Mouse (Mus musculus) embryonic fibroblast, embryonic 13.5 days (primary cell): ENCODE data around the gene Mfap1b.

Source experiments
- CTCF ChIP-seq: IDR thresholded peaks from 2 replicates; pipeline ENCODE4 v1.5.1; 2011; ENCODE audit warnings: mild to moderate bottlenecking, control low read depth, low read length, moderate library complexity, borderline replicate concordance; ENCODE audit not compliant: insufficient read depth
- POLR2A ChIP-seq: IDR thresholded peaks from 2 replicates; pipeline ENCODE4 v1.6.1; 2011; ENCODE audit warnings: low read depth, mild to moderate bottlenecking, control low read depth, low read length, moderate library complexity

DNA sequence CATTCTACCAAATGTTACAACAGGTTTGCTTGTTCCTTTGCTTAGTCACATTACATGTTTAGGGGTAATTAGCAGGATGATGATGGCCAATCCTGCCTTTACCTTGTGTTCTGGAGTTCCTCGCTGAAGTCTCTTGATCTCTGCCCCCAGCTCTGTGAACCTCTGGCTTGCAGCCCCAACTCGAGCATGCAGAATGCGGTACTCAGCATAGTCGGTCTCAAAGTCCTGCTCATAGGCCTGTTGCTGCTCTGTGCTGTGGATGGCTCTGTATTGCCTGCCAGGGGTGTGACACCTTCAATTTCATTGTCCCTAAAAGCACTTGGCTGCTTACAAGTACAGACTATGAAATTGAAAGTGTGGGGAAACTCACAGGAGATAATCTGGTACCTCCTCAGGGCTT, 34.1 kb downstream of the Mfap1b start:
- TF ChIP-seq CTCF (no peak), POLR2A (no peak)
